Mouse (Mus musculus) liver, postnatal 0 days (tissue): ENCODE data around the gene Zfp523.

Experiments used
- CTCF ChIP-seq: sonication (generic); IDR thresholded peaks from 2 replicates; pipeline ENCODE4 v1.5.1; 2016; ENCODE audit warnings: antibody characterized with exemption, low read depth
- EP300 ChIP-seq: IDR thresholded peaks from 2 replicates; pipeline ENCODE4 v1.6.1; 2016; ENCODE audit warnings: antibody characterized with exemption, low read depth, mild to moderate bottlenecking

DNA sequence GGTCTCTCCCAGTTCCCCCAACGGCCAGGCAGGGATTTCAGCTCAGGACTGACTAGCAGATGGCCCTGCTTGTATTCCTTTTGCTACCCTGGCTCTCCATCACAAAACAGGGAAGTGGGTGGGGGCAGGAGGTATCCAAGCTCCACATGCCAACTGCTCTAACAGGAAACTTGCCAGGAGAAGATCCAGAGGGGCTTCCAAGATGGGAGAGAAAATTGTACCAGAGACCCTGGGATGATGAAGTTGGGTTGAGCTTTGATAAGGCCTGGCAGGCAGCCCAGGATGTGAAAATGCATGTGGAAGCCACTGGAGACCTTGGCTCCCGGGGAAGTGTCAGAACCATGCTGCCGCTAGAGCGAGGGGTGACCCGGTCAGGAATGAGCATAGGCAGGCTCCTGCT is 40.7 kb upstream of the Zfp523 start:
- TF ChIP-seq CTCF, result no peak
- no peak for TF ChIP-seq EP300
